Mouse (Mus musculus): ENCODE results near the gene Tnfsf12. TPM values are rescaled to one million over a fixed set of nuclear protein-coding genes. Genes with fewer than 3 reads are reported as not detected.
"Not testable (repeated sequence)": the region's sequence is repeated elsewhere in the genome, so short reads cannot be mapped to it uniquely, and the experiment has no call there.

Gene Tnfsf12
- total RNA-seq, 2 experiments from 2014 or later: 6.7 to 8.3 TPM

GRCm38 (mm10) chr11:69706775-69707479 lies 11.3 kb upstream of the Tnfsf12 start:
- peak; percentile 51 to 62 for DNase-seq (ENCODE audit: low spot score in 2 of 2)

- DNase-seq (ENCODE audit: low spot score in 2 of 2): no peak
Measured at GRCm38 (mm10) chr11:69704613-69705010, 9.0 kb upstream of the Tnfsf12 start.

GRCm38 (mm10) chr11:69703814-69704612 lies 8.4 kb upstream of the Tnfsf12 start:
- DNase-seq (ENCODE audit: low spot score in 2 of 2): no peak

- not testable (repeated sequence) for DNase-seq (ENCODE audit: low spot score in 2 of 2)
Measured at GRCm38 (mm10) chr11:69703381-69703780, 7.7 kb upstream of the Tnfsf12 start.

- DNase-seq (ENCODE audit: low spot score in 2 of 2): not testable (repeated sequence)
Measured at GRCm38 (mm10) chr11:69702886-69703285, 7.2 kb upstream of the Tnfsf12 start.

GRCm38 (mm10) chr11:69699595-69699994 lies 3.9 kb upstream of the Tnfsf12 start:
- DNase-seq (ENCODE audit: low spot score in 2 of 2): no peak

GRCm38 (mm10) chr11:69698574-69698973 lies 2.9 kb upstream of the Tnfsf12 start:
- DNase-seq (ENCODE audit: low spot score in 2 of 2): no peak

GRCm38 (mm10) chr11:69697396-69697795 lies 1.7 kb upstream of the Tnfsf12 start:
- no peak for DNase-seq (ENCODE audit: low spot score in 2 of 2)

GRCm38 (mm10) chr11:69695046-69695360 lies 646 bp downstream of the Tnfsf12 start:
- DNase-seq (ENCODE audit: low spot score in 2 of 2): no peak

- DNase-seq (ENCODE audit: low spot score in 2 of 2): no peak
Measured at GRCm38 (mm10) chr11:69693421-69693965, 2.2 kb downstream of the Tnfsf12 start.

GRCm38 (mm10) chr11:69692863-69693262 lies 2.8 kb downstream of the Tnfsf12 start:
- DNase-seq (ENCODE audit: low spot score in 2 of 2): no peak

GRCm38 (mm10) chr11:69692196-69692811 lies 3.3 kb downstream of the Tnfsf12 start:
- no peak for DNase-seq (ENCODE audit: low spot score in 2 of 2)

GRCm38 (mm10) chr11:69689891-69690290 lies 5.8 kb downstream of the Tnfsf12 start:
- DNase-seq (ENCODE audit: low spot score in 2 of 2): no peak

- DNase-seq (ENCODE audit: low spot score in 2 of 2): no peak
Measured at GRCm38 (mm10) chr11:69687061-69687460, 8.6 kb downstream of the Tnfsf12 start.

GRCm38 (mm10) chr11:69686377-69686776 lies 9.3 kb downstream of the Tnfsf12 start:
- peak in 1 of 2 experiments; percentile 71 for DNase-seq (ENCODE audit: low spot score in 2 of 2)

- peak in 1 of 2 experiments; percentile 59 for DNase-seq (ENCODE audit: low spot score in 2 of 2)
Measured at GRCm38 (mm10) chr11:69685526-69686148, 10.0 kb downstream of the Tnfsf12 start, which contains the start of gene Tnfsf13. Gene Tnfsf13, minus strand, starts transcription at chr11:69685784.

GRCm38 (mm10) chr11:69684936-69685335 lies 10.7 kb downstream of the Tnfsf12 start:
- no peak for DNase-seq (ENCODE audit: low spot score in 2 of 2)

GRCm38 (mm10) chr11:69684128-69684745 lies 11.4 kb downstream of the Tnfsf12 start:
- no peak for DNase-seq (ENCODE audit: low spot score in 2 of 2)

- DNase-seq (ENCODE audit: low spot score in 2 of 2): no peak
Measured at GRCm38 (mm10) chr11:69683576-69683975, 12.1 kb downstream of the Tnfsf12 start.

- DNase-seq (ENCODE audit: low spot score in 2 of 2): peak; percentile 96 to 97
Measured at GRCm38 (mm10) chr11:69682840-69683533, 12.7 kb downstream of the Tnfsf12 start.

Data from layer of hippocampus, postnatal 10 days (tissue).